Mouse (Mus musculus) erythroblast, adult 5-6 weeks (primary cell): ENCODE data around the gene Coil. TPM values are rescaled to one million over a fixed set of nuclear protein-coding genes. Genes with fewer than 3 reads are reported as not detected.
A peak's percentile ranks its signal among the peaks of the same experiment; 100 is the strongest.
"Not testable (repeated sequence)": the region's sequence is repeated elsewhere in the genome, so short reads cannot be mapped to it uniquely, and the experiment has no call there.

Experiments used
- ATAC-seq: replicated peaks from 2 replicates; pipeline ENCODE4 v1.8.0; 2016; ENCODE audit warnings: moderate number of reproducible peaks, mild to moderate bottlenecking, moderate TSS enrichment, inconsistent platforms; ENCODE audit not compliant: poor library complexity, low FRiP score, severe bottlenecking
- total RNA-seq, 2 experiments: library from RNA; stranded (forward) in 1 of 2; stranded (reverse) in 1 of 2; fragments of 150-400 nt in 1 of 2; fragments of 200-764, 138-1000 nt in 1 of 2; gene quantifications; 2 replicates each; pipeline versions ENCODE4 v1.2.3 to v1.2.4; 2015 to 2017; ENCODE audit warnings: low replicate concordance in 2 of 2

Coil gene
- total RNA-seq, 2 experiments from 2014 or later, result 1.3 to 6.3 TPM

GRCm38 (mm10) chr11:88958851-88959250, 11.2 kb upstream of the Coil start:
- no peak for ATAC-seq

- no peak for ATAC-seq
These were observed 3.1 kb upstream of the Coil start, which contains the start of gene Elobl for GRCm38 (mm10) chr11:88966881-88967361. Elobl (minus strand) TSS chr11:88966931.

DNA sequence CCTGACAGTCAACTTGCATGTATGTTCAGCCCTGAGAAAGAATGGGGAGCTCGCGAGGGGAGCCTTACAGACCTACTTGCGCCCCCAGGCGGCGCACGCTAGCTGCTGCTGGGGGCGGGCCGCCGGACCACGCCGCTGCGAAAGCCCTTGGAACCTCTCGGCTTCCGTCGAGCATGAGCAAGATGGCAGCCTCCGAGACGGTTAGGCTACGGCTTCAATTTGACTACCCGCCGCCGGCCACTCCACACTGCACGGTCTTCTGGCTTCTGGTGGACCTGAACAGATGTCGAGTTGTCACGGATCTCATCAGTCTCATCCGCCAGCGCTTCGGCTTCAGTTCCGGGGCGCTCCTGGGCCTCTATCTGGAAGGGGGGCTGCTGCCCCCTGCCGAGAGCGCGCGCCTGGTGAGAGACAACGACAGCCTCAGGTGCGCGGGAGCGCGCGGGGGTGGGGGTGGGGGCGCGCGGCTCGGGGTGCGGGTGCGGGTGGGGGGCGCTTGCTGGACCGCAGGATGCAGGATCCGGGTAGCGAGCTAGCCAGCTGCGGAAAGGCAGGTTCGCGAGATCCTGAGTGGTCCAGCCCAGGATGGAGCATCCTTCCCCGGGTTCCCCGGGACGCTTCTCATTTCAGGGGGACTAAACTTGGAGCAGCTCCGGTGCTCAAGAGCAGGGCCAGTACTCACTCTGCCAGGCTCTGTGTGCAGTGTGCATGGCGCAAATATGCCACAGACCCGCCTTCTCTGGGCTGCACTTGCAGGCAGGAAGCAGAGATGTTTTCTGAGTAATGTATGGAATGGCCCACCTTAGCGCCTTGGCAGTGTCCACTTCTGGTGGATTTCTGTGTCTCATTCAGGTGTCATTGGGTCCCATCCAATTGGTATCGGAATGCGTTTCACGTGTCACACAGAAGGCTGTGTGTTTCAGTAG, 4.0 kb downstream of the Coil start:
- peak; percentile 88 for ATAC-seq

DNA sequence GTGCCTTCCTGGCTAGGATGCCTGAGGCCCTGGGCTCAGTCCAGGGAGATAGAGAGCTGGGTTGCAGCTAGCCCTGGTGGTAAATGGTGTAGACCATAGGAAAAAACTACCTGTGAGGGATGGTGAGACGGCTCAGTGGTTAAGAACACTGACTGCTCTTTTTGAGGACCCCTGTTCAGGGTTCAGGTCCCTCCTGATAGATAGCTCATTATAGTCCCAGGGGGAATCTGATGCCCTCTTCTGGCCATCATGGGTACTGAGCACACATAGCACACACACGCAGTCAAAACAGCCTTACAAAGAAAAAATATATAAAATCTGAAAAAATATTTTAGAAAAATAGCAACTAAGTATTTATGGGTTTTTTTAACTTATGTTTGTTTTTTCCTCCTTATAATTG, 6.3 kb downstream of the Coil start:
- ATAC-seq, result 0 out of 2 replicates have a peak, but pooled peaks have one; percentile 53

- no peak for ATAC-seq
These were observed 7.1 kb downstream of the Coil start for GRCm38 (mm10) chr11:88977188-88977587.

DNA sequence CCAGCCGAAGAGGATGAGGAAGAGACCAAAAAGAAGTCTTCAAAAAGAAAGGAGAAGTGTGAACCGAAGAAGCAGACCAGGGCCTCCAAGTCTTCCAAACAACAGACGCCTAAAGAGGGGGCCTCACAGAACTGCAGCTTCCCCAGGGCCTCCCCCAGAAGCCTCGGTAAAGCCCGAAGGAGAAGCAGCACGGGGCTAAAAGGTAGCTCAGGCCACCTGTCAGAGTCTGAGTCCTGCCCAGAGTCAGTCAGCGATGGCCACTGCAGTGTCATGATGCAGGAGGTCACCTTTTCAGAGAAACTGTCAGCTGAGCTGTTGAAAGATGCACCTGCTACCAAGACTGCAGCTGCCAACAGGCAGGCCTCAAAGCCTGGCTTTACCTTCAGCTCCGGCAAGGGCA, 11.3 kb downstream of the Coil start:
- ATAC-seq, result no peak

DNA sequence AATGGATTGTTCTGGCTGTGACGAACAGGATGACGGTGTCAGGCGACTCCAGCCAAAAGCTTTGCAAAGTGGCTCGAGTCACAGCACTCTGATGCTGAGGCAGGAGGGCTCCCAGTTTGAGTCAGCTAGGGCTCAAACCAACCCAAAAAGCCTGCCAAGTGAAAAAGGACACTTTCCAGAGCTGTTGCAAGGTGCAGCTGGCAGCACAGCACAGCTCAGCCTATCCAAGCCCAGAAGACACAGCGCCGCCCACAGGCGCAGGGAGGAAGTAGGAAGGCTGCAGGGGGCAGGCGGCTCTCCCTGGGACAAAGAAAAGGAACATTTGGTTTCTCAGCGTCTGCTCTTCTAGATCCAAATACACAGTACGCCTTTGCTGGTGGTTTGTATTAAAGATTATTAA, 16.6 kb downstream of the Coil start:
- ATAC-seq, result no peak

DNA sequence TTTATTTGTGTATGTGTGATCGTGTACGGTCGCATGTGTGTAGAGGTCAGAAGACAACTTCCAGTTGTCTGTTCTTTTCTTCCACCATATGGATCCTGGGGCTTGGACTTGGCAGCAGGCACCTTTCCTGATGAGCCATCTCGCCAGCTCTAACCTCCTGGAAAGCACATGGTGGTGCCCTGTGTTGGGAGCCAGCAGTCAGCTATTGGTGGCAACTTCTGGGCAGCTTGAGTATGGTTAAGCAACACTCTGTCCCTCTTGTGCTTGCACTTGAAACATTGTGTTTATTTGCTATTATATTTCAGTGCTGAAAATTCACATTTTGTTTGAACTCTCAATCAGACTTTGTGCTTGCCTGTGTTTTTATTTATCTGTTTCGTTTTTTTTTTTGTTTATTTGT, 18.9 kb downstream of the Coil start:
- ATAC-seq, result no peak

DNA sequence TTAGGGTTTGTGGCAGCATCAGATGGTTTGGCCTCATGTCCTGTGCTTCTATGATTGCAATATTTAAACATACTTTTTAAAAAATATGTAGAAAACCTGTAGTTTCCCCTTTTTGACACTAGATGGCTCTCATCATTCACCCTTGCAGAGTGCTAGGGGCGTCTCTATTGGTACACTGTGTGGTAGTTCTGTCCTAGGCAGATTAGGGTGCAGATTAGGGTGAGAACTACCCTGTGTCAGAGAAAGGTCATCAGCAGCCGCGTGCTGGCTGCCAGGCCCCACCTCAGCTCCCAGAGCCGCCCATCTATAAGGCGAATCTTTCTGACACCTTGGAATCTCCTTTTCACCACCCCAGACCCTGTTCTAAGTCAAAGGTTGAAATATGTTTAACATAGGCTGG, 19.5 kb downstream of the Coil start:
- peak; percentile 85 for ATAC-seq

- no peak for ATAC-seq
These were observed 23.1 kb downstream of the Coil start for GRCm38 (mm10) chr11:88993186-88993585.

GRCm38 (mm10) chr11:88993625-88994024, 23.6 kb downstream of the Coil start:
- peak; percentile 82 for ATAC-seq

GRCm38 (mm10) chr11:88994492-88994891, 24.4 kb downstream of the Coil start:
- no peak for ATAC-seq

- ATAC-seq, result no peak
These were observed 25.6 kb downstream of the Coil start for GRCm38 (mm10) chr11:88995616-88996015.

DNA sequence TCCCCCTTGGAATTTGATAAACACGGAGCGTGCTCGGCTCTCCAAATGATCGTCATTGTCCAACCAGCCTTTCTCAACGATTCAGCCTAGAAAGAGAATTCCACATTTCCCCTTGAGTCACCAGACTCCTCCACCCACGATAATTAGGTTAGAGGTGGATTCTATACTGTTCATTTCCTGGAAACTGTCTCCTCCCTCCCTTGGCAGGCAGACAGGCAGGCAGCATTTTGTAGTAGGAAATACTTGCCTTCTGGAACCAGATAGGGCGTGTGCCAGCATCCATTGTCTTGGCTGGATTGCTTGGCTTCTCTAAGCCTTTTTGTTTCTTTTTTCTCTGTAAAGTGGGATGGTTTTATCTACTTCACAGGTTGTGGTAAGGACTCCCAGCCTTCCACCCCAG, 26.4 kb downstream of the Coil start:
- ATAC-seq, result no peak

DNA sequence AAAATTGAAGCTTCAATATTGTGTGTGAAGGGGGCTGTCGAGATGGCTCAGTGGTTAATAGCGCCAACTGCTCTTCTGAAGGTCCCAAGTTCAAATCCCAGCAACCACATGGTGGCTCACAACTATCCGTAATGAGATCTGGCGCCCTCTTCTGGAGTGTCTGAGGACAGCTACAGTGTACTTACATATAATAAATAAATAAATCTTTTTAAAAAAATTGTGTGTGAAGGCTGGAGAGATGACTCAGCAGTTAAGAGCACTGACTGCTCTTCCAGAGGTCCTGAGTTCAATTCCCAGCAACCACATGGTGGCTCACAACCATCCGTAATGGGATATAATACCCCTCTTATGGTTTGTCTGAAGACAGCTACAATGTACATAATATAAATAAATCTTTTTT, 27.3 kb downstream of the Coil start:
- not testable (repeated sequence) for ATAC-seq

GRCm38 (mm10) chr11:88998406-88998805, 28.4 kb downstream of the Coil start:
- ATAC-seq, result no peak

- peak; percentile 95 for ATAC-seq
These were observed 29.1 kb downstream of the Coil start, which contains the start of gene Trim25 for GRCm38 (mm10) chr11:88998974-88999722. Trim25 (plus strand) TSS chr11:88999376.

DNA sequence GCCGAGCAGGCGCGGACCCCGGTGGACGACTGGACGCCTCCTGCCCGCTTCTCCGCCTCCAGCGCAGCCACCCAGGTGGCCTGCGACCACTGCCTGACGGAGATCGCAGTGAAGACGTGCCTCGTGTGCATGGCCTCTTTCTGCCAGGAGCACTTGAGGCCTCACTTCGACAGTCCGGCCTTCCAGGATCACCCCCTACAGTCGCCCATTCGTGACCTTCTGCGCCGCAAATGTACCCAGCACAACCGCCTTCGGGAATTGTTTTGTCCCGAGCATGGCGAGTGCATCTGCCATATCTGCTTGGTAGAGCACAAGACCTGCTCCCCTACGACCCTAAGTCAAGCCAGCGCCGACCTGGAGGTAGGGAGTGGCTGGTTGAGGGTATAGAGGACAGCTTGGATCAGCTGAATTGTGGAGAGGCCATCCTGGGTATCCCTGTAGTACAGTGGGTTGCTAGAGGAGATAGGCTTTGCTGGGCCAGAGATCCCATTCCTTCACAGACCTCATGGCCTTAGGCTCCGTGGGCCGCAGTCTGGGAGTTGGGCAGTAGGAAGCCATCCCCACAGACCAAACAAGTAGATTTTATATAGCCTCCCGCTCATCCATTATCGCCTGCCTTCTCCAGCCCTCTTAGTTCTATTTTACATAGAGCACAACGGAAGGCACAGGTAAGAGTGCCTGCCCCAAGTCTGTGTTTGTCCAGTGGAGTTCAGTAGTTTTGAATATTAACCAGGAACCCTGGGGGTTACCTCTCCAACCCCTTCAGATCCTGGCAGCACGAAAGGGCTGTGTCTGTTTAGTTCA, 29.9 kb downstream of the Coil start:
- peak; percentile 32 for ATAC-seq

DNA sequence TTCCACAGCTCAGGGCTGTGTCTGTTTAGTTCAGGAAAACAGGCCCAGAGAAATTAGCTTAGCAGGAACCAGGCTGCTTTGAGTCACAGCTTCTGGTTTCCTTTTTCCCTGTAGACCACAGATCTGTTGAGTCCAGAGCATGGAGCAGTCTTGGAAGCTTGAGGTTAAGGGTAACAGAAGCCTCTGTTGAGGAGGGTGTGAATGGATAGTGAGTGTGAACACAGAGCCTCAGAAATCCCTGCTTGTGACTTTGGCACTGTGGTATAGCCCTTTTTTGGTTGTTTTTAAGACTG, 30.4 kb downstream of the Coil start:
- no peak for ATAC-seq

DNA sequence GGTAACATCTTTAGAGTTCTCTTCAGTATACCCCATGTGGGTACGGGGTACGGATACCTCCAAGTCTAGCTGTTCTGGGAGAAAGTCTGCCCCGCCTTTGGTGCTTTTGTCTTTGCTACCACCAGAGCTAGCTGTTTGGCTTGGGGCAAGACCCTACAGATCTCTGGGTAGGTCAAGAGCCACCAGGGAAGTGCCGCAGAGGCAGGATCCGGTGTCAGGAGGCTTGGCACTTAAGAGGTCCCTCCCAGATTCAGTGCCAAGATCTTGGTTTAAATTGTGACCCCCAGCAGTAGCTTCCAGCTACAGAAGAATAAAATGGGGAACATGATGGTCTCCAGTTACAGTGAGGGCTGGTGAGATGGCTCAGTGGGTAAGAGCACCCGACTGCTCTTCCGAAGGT, 31.5 kb downstream of the Coil start:
- no peak for ATAC-seq
